Mouse (Mus musculus): ENCODE measurements around the gene Sgtb.

Gene Sgtb

DNA sequence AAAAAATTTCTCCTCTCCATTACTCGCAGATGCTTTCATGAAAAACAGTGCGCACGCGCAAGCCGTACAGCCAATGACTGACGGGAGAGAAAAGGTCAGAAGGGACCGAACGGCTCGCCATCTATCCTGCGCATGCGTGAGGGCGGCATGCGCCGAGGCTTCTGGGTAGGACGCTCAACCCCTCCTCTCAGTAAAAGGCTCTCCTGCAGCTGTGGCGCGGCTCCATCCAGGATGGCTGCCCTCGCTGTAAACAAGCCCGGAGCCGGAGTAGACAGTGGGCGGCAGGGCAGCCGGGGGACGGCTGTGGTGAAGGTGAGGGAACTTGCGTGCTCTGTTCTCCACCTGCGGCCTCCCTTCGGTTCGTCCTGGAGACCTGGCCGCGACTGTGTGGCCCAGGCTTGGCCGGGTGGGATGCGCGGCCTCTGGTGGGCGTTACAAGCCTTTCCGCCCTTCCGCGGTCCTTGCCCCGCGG is 69.1 kb downstream of the Sgtb start, which contains the start of gene Trim23:
Trim23 (plus strand) TSS at position 148 of the 472 bp plus-strand sequence.
- peak; percentile 89 to 97 for DNase-seq (ENCODE audit: low spot score in 2 of 2)

DNA sequence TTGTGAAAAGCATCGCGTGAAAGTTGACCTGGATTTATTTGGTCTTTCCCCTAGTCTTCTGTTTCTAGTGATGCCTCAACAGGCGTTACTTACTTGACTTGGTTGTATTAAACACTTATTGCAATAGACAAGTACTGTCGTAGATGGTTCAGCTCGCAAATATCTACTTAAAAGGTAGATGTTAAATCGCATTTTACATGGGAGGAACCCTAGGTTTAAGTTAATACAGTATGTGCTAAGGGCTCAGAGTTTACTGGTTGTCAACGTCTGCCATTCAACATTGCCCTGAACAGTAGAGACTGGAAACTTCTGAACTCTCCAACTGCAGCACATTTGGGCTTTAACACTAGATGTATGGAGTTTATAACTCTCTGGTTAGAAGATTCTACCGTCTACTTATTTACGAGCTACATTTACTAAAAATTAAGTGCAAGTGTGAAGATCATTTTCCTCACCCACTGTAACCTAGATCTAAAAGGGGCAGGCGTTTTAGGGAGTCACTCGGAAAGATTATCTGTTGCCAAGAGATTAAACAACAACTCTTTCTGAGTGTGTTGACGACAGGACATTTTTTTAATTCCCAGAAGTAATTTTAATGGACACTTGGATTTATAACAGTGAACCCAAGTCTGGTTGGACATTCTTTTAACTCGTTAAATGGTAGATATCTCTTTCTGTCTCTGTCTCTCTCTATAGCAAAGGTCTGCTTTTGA is 69.8 kb downstream of the Sgtb start:
- DNase-seq (ENCODE audit: low spot score in 2 of 2): no peak

DNA sequence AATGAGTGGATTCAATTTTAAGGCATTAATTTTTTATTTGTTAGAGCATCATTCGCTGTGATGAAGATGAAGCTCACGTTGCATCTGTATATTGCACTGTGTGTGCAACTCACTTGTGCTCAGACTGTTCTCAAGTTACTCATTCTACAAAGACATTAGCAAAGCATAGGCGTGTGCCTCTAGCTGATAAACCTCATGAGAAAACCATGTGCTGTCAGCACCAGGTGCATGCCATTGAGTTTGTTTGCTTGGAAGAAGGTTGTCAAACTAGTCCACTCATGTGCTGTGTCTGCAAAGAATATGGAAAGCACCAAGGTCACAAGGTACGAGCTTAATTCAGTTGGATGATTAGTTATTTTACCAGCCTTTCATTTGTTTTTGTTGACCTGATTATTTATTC is 77.8 kb downstream of the Sgtb start:
- no peak for DNase-seq (ENCODE audit: low spot score in 2 of 2)
